Mouse (Mus musculus) Muller cell, postnatal 12 days (primary cell): ENCODE measurements at regions not wholly inside any gene's neighbourhood (a gene's known extent, or its start where the extent isn't known, plus 50 kb on each side); places are given as distances from the start of the nearest gene placed in this dataset.

Source experiments
- DNase-seq: peaks from one replicate; pipeline ENCODE4 v3.0.0-alpha.2; 2015; ENCODE audit errors: inconsistent ontology term

DNA sequence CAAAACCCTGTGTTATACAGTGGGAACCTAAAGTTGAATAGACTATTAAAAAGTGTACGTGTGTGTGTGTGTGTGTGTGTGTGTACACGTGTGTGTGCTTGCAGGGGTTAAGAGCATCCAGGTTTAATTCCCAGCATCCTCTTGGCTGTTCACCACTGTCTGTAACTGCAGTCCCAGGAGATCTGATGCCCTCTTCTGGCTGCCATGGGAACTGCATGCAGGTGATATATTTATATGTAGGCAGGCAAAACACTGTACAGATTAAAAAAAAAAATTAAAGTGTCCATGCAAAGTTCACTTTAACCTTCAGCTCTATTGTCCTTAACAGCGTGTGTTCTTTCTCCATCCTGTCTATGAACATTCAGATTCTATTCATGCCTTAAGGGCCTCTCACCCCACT lies 454.1 kb downstream of the Rnf144b start:
- DNase-seq, result no peak

DNA sequence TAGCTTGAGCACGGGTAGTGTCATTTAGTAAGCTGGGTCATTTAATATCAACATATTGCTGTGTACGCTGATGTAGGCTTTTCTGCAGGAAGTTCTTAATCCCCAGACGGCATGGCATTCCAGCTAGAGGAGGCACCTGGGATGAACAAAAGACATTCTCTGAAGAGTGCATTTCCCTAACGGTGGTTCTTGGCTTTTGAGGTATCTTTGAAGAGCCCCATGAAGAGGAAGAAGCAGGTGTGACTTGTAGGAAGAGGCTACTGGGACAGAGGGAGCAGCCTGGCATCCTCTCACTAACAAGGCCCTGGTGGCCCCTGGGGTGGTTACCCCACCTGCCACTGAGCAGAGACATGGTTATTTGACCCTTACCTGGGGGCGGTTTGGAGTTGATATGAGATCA lies 457.7 kb downstream of the Rnf144b start:
- DNase-seq, result no peak

- DNase-seq, result no peak
Observed at GRCm38 (mm10) chr13:47585158-47585557, 462.7 kb downstream of the Rnf144b start.

DNA sequence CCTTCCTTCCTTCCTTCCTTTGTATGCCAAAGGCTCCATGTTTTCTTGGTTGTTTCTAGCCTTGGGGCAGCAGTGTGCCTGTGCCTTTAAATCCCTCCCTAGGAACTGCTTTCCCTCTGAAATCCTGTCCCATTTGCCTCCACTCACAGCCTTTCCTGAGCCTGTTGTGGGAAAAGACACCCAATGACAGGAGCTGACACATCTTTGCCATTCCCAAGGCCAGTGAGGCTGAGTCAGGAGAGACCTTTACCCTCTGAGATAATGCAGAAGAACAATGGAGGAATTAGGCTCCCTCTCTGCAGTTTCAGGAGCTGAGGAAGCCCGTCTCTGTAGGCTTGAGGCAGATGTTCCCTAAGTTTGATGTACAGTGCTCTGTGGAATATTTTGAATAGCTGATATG lies 480.2 kb downstream of the Rnf144b start:
- no peak for DNase-seq

GRCm38 (mm10) chr13:47611439-47611838 lies 489.0 kb downstream of the Rnf144b start:
- no peak for DNase-seq

GRCm38 (mm10) chr13:47636511-47637103 lies 514.2 kb downstream of the Rnf144b start:
- DNase-seq, result peak; percentile 65

DNA sequence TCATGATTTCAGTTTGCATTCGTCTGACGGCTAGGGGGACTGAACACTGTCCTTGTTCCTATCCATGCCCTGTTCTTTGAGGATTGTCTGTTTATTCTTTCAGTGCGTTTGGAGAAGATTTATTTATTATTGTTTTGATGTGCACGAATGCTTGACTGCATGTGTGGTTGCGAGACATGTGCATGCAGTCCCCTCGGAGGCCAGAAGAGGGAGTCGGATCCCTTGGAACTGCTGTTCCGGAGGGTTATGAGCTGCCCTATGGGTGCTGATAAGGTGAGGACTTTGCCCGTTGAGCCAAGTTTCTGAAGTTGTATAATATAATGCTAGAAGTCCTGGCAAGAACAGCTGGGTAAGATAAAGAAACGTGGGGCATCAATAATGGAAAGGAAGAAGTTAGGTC lies 519.9 kb downstream of the Rnf144b start:
- no peak for DNase-seq

GRCm38 (mm10) chr13:47645081-47645480 lies 522.6 kb downstream of the Rnf144b start:
- DNase-seq, result no peak

DNA sequence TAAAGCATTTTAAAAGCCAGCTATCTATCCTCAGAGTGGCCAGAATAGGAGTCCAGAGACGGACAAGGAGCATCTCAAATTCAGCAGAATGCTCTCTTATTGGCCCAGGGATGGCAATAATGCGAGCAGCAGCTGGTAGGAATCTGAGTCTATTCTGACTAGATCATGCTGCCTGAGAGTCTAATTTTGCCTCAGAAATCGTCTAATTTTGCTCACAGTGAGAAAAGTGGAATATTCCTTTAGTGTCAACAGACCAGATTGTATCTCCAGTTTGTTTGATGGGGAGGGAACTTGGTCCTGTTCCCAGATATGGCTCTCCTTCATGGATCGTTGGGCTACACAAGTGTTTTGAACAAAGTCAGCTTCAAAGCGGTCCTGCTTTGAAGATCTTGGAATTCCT lies 525.2 kb downstream of the Rnf144b start:
- no peak for DNase-seq

GRCm38 (mm10) chr13:47650093-47650492 lies 527.6 kb downstream of the Rnf144b start:
- DNase-seq, result no peak

- DNase-seq, result no peak
Observed at GRCm38 (mm10) chr13:47666470-47666869, 544.0 kb downstream of the Rnf144b start.

GRCm38 (mm10) chr13:47666956-47667701 lies 544.7 kb downstream of the Rnf144b start:
- peak; percentile 74 for DNase-seq

DNA sequence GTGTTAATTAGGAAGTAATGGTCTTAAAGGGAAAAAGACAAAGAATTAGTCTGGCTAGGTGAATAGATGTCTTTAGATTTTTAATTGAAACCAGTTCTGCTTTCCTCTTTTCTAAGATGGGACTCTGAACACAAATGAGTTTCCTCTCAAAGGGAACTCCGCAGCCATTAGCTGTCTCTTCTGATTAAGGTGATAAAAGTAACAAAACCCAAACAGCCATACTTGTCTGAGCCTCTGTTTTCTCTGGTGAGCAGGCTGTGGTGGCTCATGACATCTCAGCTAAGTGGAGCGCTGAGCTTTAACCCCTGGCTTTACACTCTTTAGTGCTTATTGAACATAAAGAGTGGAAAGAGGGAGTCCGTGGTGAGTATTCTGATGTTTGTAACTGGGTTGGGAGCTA lies 565.7 kb downstream of the Rnf144b start:
- no peak for DNase-seq

DNA sequence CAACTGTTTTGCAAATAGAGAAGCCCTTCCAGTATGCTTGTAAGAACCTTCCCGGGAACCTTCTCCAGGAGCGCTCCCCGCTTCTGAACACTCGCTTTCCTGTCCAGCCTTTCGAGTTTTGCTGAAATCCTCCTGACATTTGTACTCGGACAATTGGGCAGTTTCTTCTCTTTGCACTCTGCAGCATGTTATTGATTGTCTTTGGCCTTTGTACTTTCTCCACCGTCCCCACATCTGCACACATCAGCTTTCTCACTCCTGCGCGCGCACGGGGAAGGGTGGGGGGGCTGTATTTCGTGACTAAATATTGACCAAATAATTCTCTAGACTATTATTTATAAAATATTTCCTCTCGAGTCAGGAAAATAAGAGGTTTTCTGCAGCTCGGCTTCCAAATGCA lies 567.2 kb upstream of the Id4 start:
- no peak for DNase-seq

- DNase-seq, result no peak
Observed at GRCm38 (mm10) chr13:47695877-47696276, 565.2 kb upstream of the Id4 start.

GRCm38 (mm10) chr13:47700556-47700955 lies 560.5 kb upstream of the Id4 start:
- DNase-seq, result peak; percentile 92

- DNase-seq, result no peak
Observed at GRCm38 (mm10) chr13:47707961-47708609, 552.9 kb upstream of the Id4 start.

DNA sequence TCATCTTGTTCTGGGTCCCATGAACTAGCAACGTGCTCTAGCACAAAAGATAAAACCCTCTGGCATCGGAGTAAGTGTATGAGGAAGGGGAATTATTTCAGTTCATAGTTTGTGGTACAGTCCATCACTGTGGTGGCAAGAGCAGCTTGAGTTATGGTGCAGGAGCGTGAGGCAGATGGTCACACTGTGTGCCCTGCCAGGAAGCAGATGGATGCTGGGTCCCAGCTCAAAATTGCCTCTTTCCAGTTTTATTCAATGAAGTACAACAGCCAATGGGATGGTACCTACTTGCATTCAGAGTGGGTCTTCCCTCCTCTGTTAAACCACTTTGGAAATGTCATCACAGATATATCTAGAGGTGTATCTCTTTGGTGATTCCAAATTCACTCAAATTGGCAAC lies 551.7 kb upstream of the Id4 start:
- no peak for DNase-seq

DNA sequence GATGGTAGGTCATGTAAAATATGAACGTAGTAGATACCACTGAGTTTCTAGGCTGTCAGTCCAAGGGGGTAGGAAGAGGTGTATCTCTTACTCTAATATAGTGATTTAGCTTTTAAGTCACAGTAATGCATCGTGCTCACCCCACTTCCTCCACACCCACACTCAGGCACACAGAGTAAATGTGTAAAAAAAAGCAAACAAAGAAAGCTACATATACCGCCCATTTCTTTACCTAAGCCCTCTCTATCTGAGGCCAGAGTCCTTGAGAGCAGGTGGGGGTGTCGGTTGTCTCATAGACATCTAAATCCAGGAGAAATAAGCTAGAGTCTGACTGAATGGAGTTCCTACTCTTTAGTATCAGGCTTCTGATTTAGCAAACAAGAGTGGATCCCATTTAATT lies 548.5 kb upstream of the Id4 start:
- DNase-seq, result no peak

DNA sequence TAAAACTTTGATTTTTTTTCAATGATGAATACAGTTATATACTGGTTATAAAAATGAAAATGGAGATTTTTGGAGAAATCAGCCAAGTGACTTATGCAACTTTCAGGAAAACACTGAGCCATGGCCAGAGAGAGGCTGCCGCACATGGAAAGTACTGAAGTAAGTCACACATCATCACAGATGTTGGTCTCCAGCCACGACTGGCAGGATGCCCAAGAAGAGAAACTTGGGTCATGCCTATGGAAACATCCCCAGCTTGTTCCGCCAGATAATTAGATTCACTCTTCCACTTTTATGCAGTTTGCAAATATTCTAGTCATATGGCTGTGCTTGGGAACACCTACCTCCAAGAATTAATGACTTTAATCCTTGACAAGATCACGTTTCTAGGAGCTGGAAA lies 544.8 kb upstream of the Id4 start:
- no peak for DNase-seq

DNA sequence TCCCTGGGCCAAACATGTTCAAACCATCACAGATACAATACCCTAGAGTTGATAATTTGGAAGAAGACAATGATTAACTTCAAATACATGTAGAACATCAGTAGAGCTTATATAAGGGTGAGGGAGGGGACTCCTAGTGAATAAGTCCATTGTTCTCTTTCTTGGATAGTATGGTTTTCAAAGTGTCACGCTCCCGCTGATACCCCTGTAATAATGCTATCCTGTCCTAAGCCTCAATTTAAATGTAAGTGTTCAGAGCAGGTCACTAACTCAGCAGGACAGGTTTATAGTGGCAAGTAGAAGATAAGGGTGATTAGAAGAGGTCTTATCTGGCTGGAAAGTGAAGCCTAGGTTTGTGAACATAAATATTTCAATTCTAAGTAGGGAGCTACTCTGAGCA lies 540.4 kb upstream of the Id4 start:
- DNase-seq, result no peak

DNA sequence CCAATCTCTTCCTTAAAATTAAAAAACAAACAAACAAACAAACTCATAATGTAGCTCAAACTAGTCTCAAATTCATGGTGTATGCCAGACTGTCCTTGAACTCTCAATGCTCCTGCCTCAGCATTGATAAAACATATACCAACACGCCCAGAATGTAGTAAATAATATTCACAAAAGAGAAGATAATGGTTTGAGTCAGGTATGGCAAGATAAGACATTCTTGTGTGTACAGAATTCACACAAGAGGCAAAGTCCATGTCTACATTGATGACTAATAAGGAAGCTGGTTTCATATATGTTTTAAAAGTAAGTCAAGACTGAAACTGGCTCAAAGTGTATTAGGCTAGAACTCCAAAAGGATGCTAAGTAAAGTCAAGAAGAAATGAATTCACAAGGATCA lies 526.6 kb upstream of the Id4 start:
- no peak for DNase-seq

DNA sequence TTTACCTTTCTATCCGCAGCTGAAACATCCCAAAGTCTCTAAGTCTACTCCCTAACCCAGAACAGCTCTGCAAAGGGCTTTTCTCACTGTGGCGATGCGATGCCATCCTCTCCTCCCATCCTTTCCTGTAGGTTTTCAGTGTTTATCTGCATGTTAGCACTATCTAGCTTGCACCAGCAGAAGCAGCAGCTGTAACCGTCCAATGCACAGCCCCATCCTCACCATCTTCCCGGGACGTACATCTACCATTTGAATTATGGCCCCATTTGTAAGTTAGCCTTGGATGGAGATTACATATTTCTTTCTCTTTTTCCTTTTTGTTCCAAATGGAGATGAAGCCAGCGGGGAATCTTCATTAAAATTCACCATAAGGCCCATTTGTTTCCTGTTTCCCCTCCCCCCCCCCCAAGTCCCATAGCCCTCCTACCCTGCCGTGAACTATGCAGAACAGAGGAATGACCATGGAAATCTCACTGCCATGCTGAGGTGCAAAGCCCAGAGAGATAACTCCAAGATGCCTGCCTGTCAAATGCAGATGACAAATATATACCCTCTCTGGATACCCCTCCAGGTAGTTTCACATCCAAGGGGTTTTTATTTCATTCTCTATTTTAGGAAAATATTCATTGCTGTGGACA lies 525.5 kb upstream of the Id4 start:
- DNase-seq, result no peak
